Comparison of ENCODE assay signal across 12 mouse cellular contexts in genomic region chr12:5114631-5115030, GRCm38 (mm10).
"Had no signal": no experiment of that assay in that cellular context is flagged by ENCODE, and none has a peak within 500 bp of the region (broad histone marks: within the 10 kb centered on the region; RNA-seq: fewer than 3 reads in every experiment).

No protein-coding gene starts in this region.

- DNase-seq: retina, postnatal 1 day; right cerebral cortex, adult 18-20 months; right cerebral cortex, postnatal 14 days; right cerebral cortex, postnatal 25 days; right cerebral cortex, postnatal 4 days; spleen, adult 18-20 months; thymus, adult 18-20 months; thymus, adult 2 months; thymus, postnatal 14 days; thymus, postnatal 25 days; thymus, postnatal 36 days; thymus, postnatal 4 days had no signal
